In the genomic region with DNA sequence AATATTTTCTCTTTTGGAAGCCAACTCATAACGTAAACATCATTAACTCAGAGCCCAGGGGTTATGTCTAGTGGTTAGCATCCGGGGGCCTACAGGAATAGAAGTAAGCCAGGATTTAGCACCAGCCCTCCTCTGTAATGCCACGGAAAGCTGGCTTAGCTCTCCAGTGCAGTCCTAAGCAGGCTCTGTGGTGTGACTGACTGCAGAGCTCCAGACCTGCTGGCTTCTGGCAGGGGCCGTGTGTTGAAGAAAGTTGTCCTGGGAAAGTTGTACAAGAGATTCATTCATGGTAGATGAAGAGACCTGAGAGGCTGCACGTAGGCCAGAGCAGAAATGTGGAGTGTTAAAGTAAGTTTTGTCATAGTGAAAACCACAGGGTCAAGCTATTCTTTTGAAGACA, we compare ENCODE assay signal across 12 mouse cellular contexts. TPM values are rescaled to one million over a fixed set of nuclear protein-coding genes. Genes with fewer than 3 reads are reported as not detected.
A peak's percentile ranks its signal among the peaks of the same experiment; 100 is the strongest.
DNase-seq lines count a peak whose midpoint lies in the region; ATAC-seq and TF ChIP-seq lines count a peak whose summit lies in the region.
"Had no signal": no experiment of that assay in that cellular context is flagged by ENCODE, and none has a peak within 500 bp of the region (broad histone marks: within the 10 kb centered on the region; RNA-seq: fewer than 3 reads in every experiment).

No protein-coding gene starts in this region.

- H3K9ac ChIP-seq in heart, embryonic 12.5 days: no peak overlapping the region
- H3K9ac ChIP-seq in lung, postnatal 0 days (replicated peaks; ENCODE audit: low read depth): no peak overlapping the region
- H3K9ac ChIP-seq in heart, embryonic 15.5 days: no peak overlapping the region
- H3K9ac ChIP-seq in stomach, embryonic 14.5 days (replicated peaks; ENCODE audit: low read depth, low read length): no peak overlapping the region

- H3K27me3 ChIP-seq in heart, embryonic 12.5 days (replicated peaks): no peaks in the 10 kb centered on the region
- H3K27me3 ChIP-seq in lung, postnatal 0 days (replicated peaks; ENCODE audit: insufficient read depth, low read length): no peaks in the 10 kb centered on the region
- H3K27me3 ChIP-seq in heart, embryonic 15.5 days: no peaks in the 10 kb centered on the region
- no peaks in the 10 kb centered on the region for H3K27me3 ChIP-seq in stomach, embryonic 14.5 days (ENCODE audit: control insufficient read depth, insufficient read depth, low read length)

- no peak overlapping the region for H3K4me2 ChIP-seq in heart, embryonic 12.5 days
- H3K4me2 ChIP-seq in lung, postnatal 0 days (replicated peaks; ENCODE audit: low read depth, low read length): no peak overlapping the region
- no peak overlapping the region for H3K4me2 ChIP-seq in heart, embryonic 15.5 days
- H3K4me2 ChIP-seq in stomach, embryonic 14.5 days (replicated peaks; ENCODE audit: low read depth, low read length): no peak overlapping the region

- no peak overlapping the region for H3K4me3 ChIP-seq in heart, embryonic 12.5 days
- H3K4me3 ChIP-seq in lung, postnatal 0 days (ENCODE audit: low read depth, low read length): no peak overlapping the region
- no peak overlapping the region for H3K4me3 ChIP-seq in heart, embryonic 15.5 days
- H3K4me3 ChIP-seq in stomach, embryonic 14.5 days (ENCODE audit: low read depth, low read length): no peak overlapping the region

- H3K4me1 ChIP-seq in heart, embryonic 12.5 days (replicated peaks): peaks cover 14% of the 10 kb centered on the region
- H3K4me1 ChIP-seq in lung, postnatal 0 days (ENCODE audit: insufficient read depth, low read depth, low read length): no peaks in the 10 kb centered on the region
- peaks cover 13% of the 10 kb centered on the region for H3K4me1 ChIP-seq in heart, embryonic 15.5 days (replicated peaks)
- peaks cover 3% of the 10 kb centered on the region; the same call in 1 of the 2 replicates for H3K4me1 ChIP-seq in stomach, embryonic 14.5 days (ENCODE audit: control insufficient read depth, insufficient read depth, low read length)

- DNase-seq in heart, adult 8-10 months (ENCODE audit: low spot score): no peak
- no peak for DNase-seq in lung, postnatal 0 days (ENCODE audit: low spot score)
- no peak for DNase-seq in lung, postnatal 36 days
- no peak for DNase-seq in frontal cortex, postnatal 36 days (ENCODE audit: low spot score in 2 of 2)
- no peak for DNase-seq in ovary, adult 18-20 months (ENCODE audit: low spot score)
- DNase-seq: adrenal gland, postnatal 10 days; cerebellum, adult 18-20 months; gastrocnemius, postnatal 36 days; kidney, adult 11 months had no signal

- H3K36me3 ChIP-seq in heart, embryonic 12.5 days: no peaks in the 10 kb centered on the region
- no peaks in the 10 kb centered on the region for H3K36me3 ChIP-seq in lung, postnatal 0 days (ENCODE audit: insufficient read depth, low read length)
- H3K36me3 ChIP-seq in heart, embryonic 15.5 days: no peaks in the 10 kb centered on the region
- no peaks in the 10 kb centered on the region for H3K36me3 ChIP-seq in stomach, embryonic 14.5 days (ENCODE audit: control insufficient read depth, insufficient read depth, low read length)

- TF ChIP-seq EP300 in lung, postnatal 0 days (IDR thresholded peaks at IDR 0.05): no peak

- ATAC-seq in heart, embryonic 12.5 days (ENCODE audit: insufficient number of reproducible peaks, low FRiP score): no peak; the same call in 1 of the 2 replicates
- ATAC-seq in lung, postnatal 0 days: peak; percentile 26; the same call in 1 of the 2 replicates
- ATAC-seq in heart, embryonic 15.5 days (replicated peaks; ENCODE audit: insufficient number of reproducible peaks, insufficient read depth, low FRiP score, low read depth): peak; percentile 73
- ATAC-seq in stomach, embryonic 14.5 days (ENCODE audit: insufficient number of reproducible peaks, insufficient read depth, low FRiP score, low read depth): peak; percentile 24; the same call in 1 of the 2 replicates

- WGBS in heart, embryonic 12.5 days: 15% methylated on average over 5 of the region's 5 CpGs
- WGBS in lung, postnatal 0 days: 15% methylated on average over 5 of the region's 5 CpGs
- WGBS in heart, embryonic 15.5 days: 22% methylated on average over 5 of the region's 5 CpGs
- WGBS in stomach, embryonic 14.5 days: 21% methylated on average over 5 of the region's 5 CpGs

- no peaks in the 10 kb centered on the region for H3K9me3 ChIP-seq in heart, embryonic 12.5 days (replicated peaks)
- no peaks in the 10 kb centered on the region for H3K9me3 ChIP-seq in lung, postnatal 0 days (ENCODE audit: low read length)
- no peaks in the 10 kb centered on the region for H3K9me3 ChIP-seq in heart, embryonic 15.5 days (replicated peaks)
- no peaks in the 10 kb centered on the region for H3K9me3 ChIP-seq in stomach, embryonic 14.5 days (ENCODE audit: control insufficient read depth, low read depth, low read length)

- no peak for TF ChIP-seq CTCF in lung, postnatal 0 days (IDR thresholded peaks at IDR 0.05)

- H3K27ac ChIP-seq in heart, embryonic 12.5 days (ENCODE audit: poor library complexity, severe bottlenecking): peak overlapping the region; percentile 80
- H3K27ac ChIP-seq in lung, postnatal 0 days (ENCODE audit: low read length): peak overlapping the region; percentile 43; the same call in 1 of the 2 replicates
- H3K27ac ChIP-seq in heart, embryonic 15.5 days: peak overlapping the region; percentile 80
- H3K27ac ChIP-seq in stomach, embryonic 14.5 days (ENCODE audit: low read length): peak overlapping the region; percentile 27; the same call in 1 of the 2 replicates

RNA-seq across cellular contexts. Expression of gene Me1, which starts 5.5 kb away (rescaled TPM):
- 50.0 and 51.1 TPM in 2 replicates for polyA plus RNA-seq in heart, embryonic 12.5 days (2016; fragmentation: Nextera tagmentation; extraction: Ambion mirVana)
- 100 to 1,000 TPM; 113 to 144 (median 120) TPM for total RNA-seq in heart, adult 8-10 months (2022)
- polyA plus RNA-seq in lung, postnatal 0 days (2015; fragmentation: Nextera tagmentation; extraction: Ambion mirVana): 48.7 and 51.1 TPM in 2 replicates
- polyA plus RNA-seq in heart, embryonic 15.5 days (2015; fragmentation: Nextera tagmentation; extraction: Ambion mirVana): 27.9 and 32.4 TPM in 2 replicates
- 10.3 and 12.3 TPM in 2 replicates for polyA plus RNA-seq in stomach, embryonic 14.5 days (2014; fragmentation: Nextera tagmentation; extraction: Ambion mirVana)

RNA-seq across cellular contexts. Expression of gene Prss35, which starts 42.2 kb away (rescaled TPM):
- 32.7 and 34.7 TPM in 2 replicates for polyA plus RNA-seq in heart, embryonic 12.5 days (2016; fragmentation: Nextera tagmentation; extraction: Ambion mirVana)
- 1 to 10 TPM in 1 of 4 experiments, under 1 TPM in 3; 0.08 to 1.7 (median 0.33) TPM for total RNA-seq in heart, adult 8-10 months (2022)
- polyA plus RNA-seq in lung, postnatal 0 days (2015; fragmentation: Nextera tagmentation; extraction: Ambion mirVana): 18.0 and 29.2 TPM in 2 replicates
- 46.5 and 56.4 TPM in 2 replicates for polyA plus RNA-seq in heart, embryonic 15.5 days (2015; fragmentation: Nextera tagmentation; extraction: Ambion mirVana)
- polyA plus RNA-seq in stomach, embryonic 14.5 days (2014; fragmentation: Nextera tagmentation; extraction: Ambion mirVana): 10.8 and 15.8 TPM in 2 replicates

Comparison
In these comparisons a context has a peak if more than half of its experiments do, and no peak if none do; other contexts are left out.
1. H3K27ac ChIP-seq: peak in every context shown above with its lines; median percentile 80 in heart, embryonic 12.5 days; 80 in heart, embryonic 15.5 days; 43 in lung, postnatal 0 days; 27 in stomach, embryonic 14.5 days.